Mouse (Mus musculus) midbrain, postnatal 0 days (tissue): Measurements from ENCODE around the gene Plcb3. TPM values are rescaled to one million over a fixed set of nuclear protein-coding genes. Genes with fewer than 3 reads are reported as not detected.

Experiments
- ATAC-seq: fragments of 200-750 bp; cut with Nextera tagmentation; 2 replicates; pipeline ENCODE4 v1.8.0; 2017; ENCODE audit warnings: moderate number of reproducible peaks, mild to moderate bottlenecking, moderate TSS enrichment, moderate library complexity; ENCODE audit not compliant: low FRiP score
- DNase-seq: peaks from one replicate; pipeline ENCODE4 v3.0.0-alpha.2; 2015; ENCODE audit warnings: low spot score
- H3K27ac ChIP-seq: fragments of 300-500 bp; sonication (generic); 2 replicates; pipeline ENCODE4 v1.5.1; 2014; ENCODE audit warnings: low read depth, mild to moderate bottlenecking, low read length, mixed read lengths
- H3K27me3 ChIP-seq: fragments of 300-500 bp; sonication (generic); 2 replicates; pipeline ENCODE4 v1.6.1; 2014; ENCODE audit warnings: low read length, control low read depth, mixed read lengths; ENCODE audit not compliant: insufficient read depth
- H3K36me3 ChIP-seq: fragments of 300-500 bp; sonication (generic); 2 replicates; pipeline ENCODE4 v1.6.1; 2014; ENCODE audit warnings: low read length, control low read depth, mixed read lengths; ENCODE audit not compliant: insufficient read depth
- H3K4me1 ChIP-seq: fragments of 300-500 bp; sonication (generic); 2 replicates; pipeline ENCODE4 v1.6.1; 2014; ENCODE audit warnings: mild to moderate bottlenecking, control low read depth, antibody characterized with exemption, low read length, mixed read lengths; ENCODE audit not compliant: insufficient read depth
- H3K4me2 ChIP-seq: fragments of 300-500 bp; sonication (generic); 2 replicates; pipeline ENCODE4 v1.6.1; 2014; ENCODE audit warnings: low read depth, mild to moderate bottlenecking, low read length, mixed read lengths; ENCODE audit not compliant: poor library complexity, severe bottlenecking
- H3K4me3 ChIP-seq: fragments of 300-500 bp; sonication (generic); 2 replicates; pipeline ENCODE4 v1.5.1; 2014; ENCODE audit warnings: low read depth, mild to moderate bottlenecking, low read length, moderate library complexity
- H3K9ac ChIP-seq: fragments of 300-500 bp; sonication (generic); replicated peaks from 2 replicates; pipeline ENCODE4 v1.6.1; 2014; ENCODE audit warnings: mild to moderate bottlenecking, low read length, moderate library complexity, mixed read lengths; ENCODE audit not compliant: poor library complexity, severe bottlenecking
- H3K9me3 ChIP-seq: fragments of 300-500 bp; sonication (generic); 2 replicates; pipeline ENCODE4 v1.6.1; 2016; ENCODE audit warnings: low read length, control low read depth
- CTCF ChIP-seq: IDR thresholded peaks from 2 replicates; pipeline ENCODE4 v1.5.1; 2016; ENCODE audit warnings: antibody characterized with exemption, mild to moderate bottlenecking
- WGBS: fragments of 180-500 bp; shearing (Covaris S2); extraction: QIAGEN DNeasy Blood & Tissue Kit; methylation state at CpG from one replicate; pipeline ENCODE4 v1.1.7; 2014; 5-methylcytosine and 5-hydroxymethylcytosine counted together
- polyA plus RNA-seq: library from polyadenylated mRNA; unstranded; fragments of >200 nt; fragmentation: Nextera tagmentation; extraction: Ambion mirVana; gene quantifications from 2 replicates; pipeline ENCODE4 v1.2.1, GENCODE M21; 2015
- total RNA-seq: library from RNA; depleted of rRNA; stranded (reverse); fragments of >200 nt; gene quantifications from 2 replicates; pipeline ENCODE4 v1.2.3, GENCODE M21; 2014

Plcb3 gene
- total and polyA plus RNA-seq, 2 experiments from 2014 or later = 9.8 to 16.6 TPM

- ATAC-seq (no peak), DNase-seq (no peak)
- Histone ChIP-seq H3K4me3 (peak overlapping the region; percentile 31; the same call in 1 of the 2 replicates), H3K4me2 (no peak overlapping the region; the same call in 1 of the 2 replicates), H3K4me1 (peaks cover under 1% of the 10 kb centered on the region; the same call in 1 of the 2 replicates), H3K27ac (no peak overlapping the region), H3K9me3 (no peaks in the 10 kb centered on the region), H3K36me3 (no peaks in the 10 kb centered on the region), H3K9ac (peak overlapping the region; percentile 29; the same call in 1 of the 2 replicates), H3K27me3 (peaks cover 11% of the 10 kb centered on the region)
- WGBS = 14% methylated on average over 11 of the region's 11 CpGs
- TF ChIP-seq CTCF = no peak
These were observed 5.7 kb downstream of the Plcb3 start for GRCm38 (mm10) chr19:6970460-6971085.

DNA sequence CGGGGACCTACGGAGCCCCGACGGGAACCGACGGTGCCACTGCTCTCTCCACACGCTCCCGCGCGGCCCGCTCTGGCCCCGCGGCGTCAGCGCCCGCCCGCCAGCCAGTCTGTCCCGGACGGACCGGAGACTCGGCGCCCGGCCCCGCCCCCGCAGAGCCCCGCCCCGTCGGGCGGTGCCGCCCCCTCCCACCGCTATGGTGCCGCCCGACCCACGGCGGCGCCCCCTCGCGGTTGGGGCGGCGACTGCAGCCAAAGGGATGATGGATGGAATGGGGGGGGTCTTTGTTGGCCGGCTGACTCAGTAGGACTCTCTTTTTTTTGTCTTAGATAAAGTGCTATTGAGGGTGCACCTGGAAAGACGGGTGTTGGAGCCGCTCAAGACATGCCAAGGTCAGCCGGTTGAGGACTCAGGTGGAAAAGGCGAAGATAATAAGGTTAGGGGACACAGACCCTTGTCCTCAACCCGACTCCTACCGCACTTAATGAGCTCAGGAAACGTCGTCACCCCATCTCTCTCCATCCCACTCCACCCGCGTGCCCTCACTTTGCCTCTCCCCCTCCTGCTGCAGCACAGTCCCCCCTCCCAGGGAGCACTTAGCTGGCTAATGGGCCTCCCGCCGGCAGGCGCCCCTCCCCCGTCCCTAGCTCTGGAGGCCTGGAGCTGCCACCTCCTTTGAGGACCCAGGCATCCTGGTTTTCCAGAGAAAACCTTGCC lies 6.4 kb downstream of the Plcb3 start:
- Histone ChIP-seq H3K4me3 (peak overlapping the region; percentile 31), H3K9ac (peak overlapping the region; percentile 29; the same call in 1 of the 2 replicates), H3K27me3 (peaks cover 11% of the 10 kb centered on the region), H3K4me2 (peak overlapping the region; percentile 43), H3K27ac (no peak overlapping the region), H3K9me3 (no peaks in the 10 kb centered on the region), H3K36me3 (no peaks in the 10 kb centered on the region), H3K4me1 (no peaks in the 10 kb centered on the region)
- 1% methylated on average over 53 of the region's 55 CpGs for WGBS
- peak; percentile 26 for DNase-seq
- peak; percentile 64 for TF ChIP-seq CTCF
- no peak for ATAC-seq

GRCm38 (mm10) chr19:6969291-6969664 lies 7.0 kb downstream of the Plcb3 start:
- H3K4me1 ChIP-seq = no peaks in the 10 kb centered on the region
- 2% methylated on average over 20 of the region's 20 CpGs for WGBS
- ATAC-seq = no peak

GRCm38 (mm10) chr19:6968491-6969271 lies 7.6 kb downstream of the Plcb3 start:
- H3K9me3 ChIP-seq = no peaks in the 10 kb centered on the region
- H3K4me2 ChIP-seq = peak overlapping the region; percentile 43
- 20% methylated on average over 15 of the region's 15 CpGs for WGBS
- no peak for DNase-seq
- no peak overlapping the region for H3K9ac ChIP-seq
- peak overlapping the region; percentile 31 for H3K4me3 ChIP-seq
- no peak overlapping the region for H3K27ac ChIP-seq
- peaks cover 11% of the 10 kb centered on the region for H3K27me3 ChIP-seq
- no peak for TF ChIP-seq CTCF
- no peak for ATAC-seq
- H3K36me3 ChIP-seq = no peaks in the 10 kb centered on the region
- H3K4me1 ChIP-seq = no peaks in the 10 kb centered on the region

More at GRCm38 (mm10) chr19:6969291-6969664, 7.0 kb downstream of the Plcb3 start:
- no peaks in the 10 kb centered on the region for H3K9me3 ChIP-seq
- H3K4me2 ChIP-seq = peak overlapping the region; percentile 43
- TF ChIP-seq CTCF = no peak
- H3K27me3 ChIP-seq = peaks cover 11% of the 10 kb centered on the region
- H3K27ac ChIP-seq = no peak overlapping the region
- H3K36me3 ChIP-seq = no peaks in the 10 kb centered on the region
- DNase-seq = no peak
- peak overlapping the region; percentile 31 for H3K4me3 ChIP-seq
- H3K9ac ChIP-seq = no peak overlapping the region

DNA sequence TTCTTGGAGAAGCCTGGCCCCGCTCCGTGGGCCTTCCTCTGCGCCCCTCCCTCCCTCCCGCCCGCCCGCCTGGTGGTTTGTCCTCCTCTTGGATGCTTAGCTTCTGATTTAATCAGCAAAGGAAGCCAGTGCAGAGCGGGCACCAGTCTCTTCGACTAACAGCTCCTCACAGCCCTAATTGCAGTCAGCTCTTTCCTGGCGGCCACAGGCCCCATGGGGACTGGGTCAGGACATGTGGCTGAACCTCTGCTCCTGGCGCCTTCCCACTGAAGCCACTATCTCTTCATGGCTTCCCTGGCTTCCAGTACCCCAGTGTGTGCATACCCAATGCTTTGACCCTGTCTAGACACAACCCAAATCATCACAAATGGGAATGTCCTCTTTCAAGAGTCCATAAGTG lies 19.8 kb downstream of the Plcb3 start:
- Histone ChIP-seq H3K9me3 (no peaks in the 10 kb centered on the region), H3K4me3 (no peak overlapping the region), H3K27ac (no peak overlapping the region), H3K4me1 (0 out of 2 replicates have a peak, but pooled peaks cover 3% of the 10 kb centered on the region), H3K9ac (no peak overlapping the region), H3K4me2 (no peak overlapping the region), H3K27me3 (no peaks in the 10 kb centered on the region), H3K36me3 (0 out of 2 replicates have a peak, but pooled peaks cover 12% of the 10 kb centered on the region)
- WGBS = 76% methylated on average over 10 of the region's 10 CpGs
- no peak for TF ChIP-seq CTCF
- DNase-seq (no peak), ATAC-seq (no peak)
